Mouse (Mus musculus) CH12.LX (cell line): ENCODE data around the gene Magi2. TPM values are rescaled to one million over a fixed set of nuclear protein-coding genes. Genes with fewer than 3 reads are reported as not detected.

Source experiments
- DNase-seq: peaks from one replicate; pipeline ENCODE4 v3.0.0-alpha.2; 2013; ENCODE audit errors: extremely low read depth
- H3K27ac ChIP-seq: 2 replicates; pipeline ENCODE4 v1.5.1; 2012; ENCODE audit warnings: low read depth, mild to moderate bottlenecking, control low read depth, moderate library complexity; ENCODE audit not compliant: insufficient read depth
- H3K27me3 ChIP-seq: replicated peaks from 2 replicates; pipeline ENCODE3; 2012; ENCODE audit warnings: inconsistent platforms
- H3K36me3 ChIP-seq, 2 experiments: replicated peaks in 1 of 2; 2 replicates each; pipeline versions ENCODE3 to v1.6.1; 2012; ENCODE audit warnings: inconsistent platforms in 1 of 2, low read length in 1 of 2, mild to moderate bottlenecking in 1 of 2, mixed read lengths in 1 of 2, moderate library complexity in 1 of 2; ENCODE audit not compliant: control insufficient read depth in 1 of 2, insufficient read depth in 1 of 2
- H3K4me1 ChIP-seq, 2 experiments: 2 replicates each; pipeline ENCODE4 v1.6.1; 2012; ENCODE audit warnings: inconsistent platforms in 1 of 2, moderate library complexity in 1 of 2; ENCODE audit not compliant: insufficient read depth in 2 of 2, control insufficient read depth in 1 of 2
- H3K4me2 ChIP-seq: 2 replicates; pipeline ENCODE4 v1.6.1; 2012; ENCODE audit warnings: low read depth, mild to moderate bottlenecking, control low read depth; ENCODE audit not compliant: poor library complexity, insufficient read depth, severe bottlenecking
- H3K4me3 ChIP-seq, 3 experiments: fragments of 150-350 bp in 1 of 3; sonication (generic) in 1 of 3; replicated peaks in 1 of 3; 2 replicates each; pipeline versions ENCODE3 to v1.5.1; 2011 to 2012; ENCODE audit warnings: low read depth in 2 of 3, low read length in 2 of 3, mild to moderate bottlenecking in 2 of 3, moderate library complexity in 2 of 3, control low read depth in 1 of 3, improper control_type of control experiment in 1 of 3, inconsistent platforms in 1 of 3, mixed read lengths in 1 of 3; ENCODE audit not compliant: poor library complexity in 1 of 3
- H3K79me2 ChIP-seq: replicated peaks from 2 replicates; pipeline ENCODE4 v1.6.1; 2012; ENCODE audit warnings: mild to moderate bottlenecking, moderate library complexity; ENCODE audit not compliant: control insufficient read depth, poor library complexity, insufficient read depth, severe bottlenecking; ENCODE audit errors: extremely low read depth
- H3K9ac ChIP-seq: 2 replicates; pipeline ENCODE4 v1.6.1; 2012; ENCODE audit warnings: low read depth, mild to moderate bottlenecking, control low read depth, moderate library complexity; ENCODE audit not compliant: insufficient read depth
- H3K9me3 ChIP-seq: replicated peaks from 2 replicates; pipeline ENCODE3; 2012; ENCODE audit warnings: low read length, inconsistent platforms, mixed read lengths
- CHD1 ChIP-seq: IDR thresholded peaks from 2 replicates; pipeline ENCODE4 v1.6.1; 2012; ENCODE audit warnings: low read depth, low read length, improper control_type of control experiment, inconsistent platforms
- CHD2 ChIP-seq: IDR thresholded peaks from 2 replicates; pipeline ENCODE4 v1.6.1; 2011; ENCODE audit warnings: low read length, improper control_type of control experiment
- E2F4 ChIP-seq: IDR thresholded peaks from 2 replicates; pipeline ENCODE4 v1.6.1; 2011; ENCODE audit warnings: low read depth, low read length, improper control_type of control experiment; ENCODE audit not compliant: insufficient replicate concordance
- ELF1 ChIP-seq: IDR thresholded peaks from 2 replicates; pipeline ENCODE4 v1.6.1; 2014; ENCODE audit warnings: low read depth, mild to moderate bottlenecking, inconsistent platforms, low read length, improper control_type of control experiment
- EP300 ChIP-seq: IDR thresholded peaks from 2 replicates; pipeline ENCODE4 v1.6.1; 2011; ENCODE audit warnings: low read length, improper control_type of control experiment
- GABPA ChIP-seq: IDR thresholded peaks from 2 replicates; pipeline ENCODE4 v1.6.1; 2012; ENCODE audit warnings: low read depth, low read length, improper control_type of control experiment, inconsistent platforms; ENCODE audit not compliant: insufficient replicate concordance
- IRF4 ChIP-seq: IDR thresholded peaks from 2 replicates; pipeline ENCODE4 v1.6.1; 2014; ENCODE audit warnings: low read depth, mild to moderate bottlenecking, inconsistent platforms, low read length, improper control_type of control experiment
- JUN ChIP-seq: IDR thresholded peaks from 2 replicates; pipeline ENCODE4 v1.6.1; 2011; ENCODE audit warnings: low read depth, mild to moderate bottlenecking, low read length, improper control_type of control experiment, moderate library complexity; ENCODE audit not compliant: insufficient read depth
- JUND ChIP-seq: conservative IDR thresholded peaks from 2 replicates; pipeline ENCODE4 v1.6.1; 2011; ENCODE audit warnings: low read depth, low read length, improper control_type of control experiment
- KAT2A ChIP-seq: IDR thresholded peaks from 2 replicates; pipeline ENCODE4 v1.6.1; 2012; ENCODE audit warnings: low read length, improper control_type of control experiment, inconsistent platforms; ENCODE audit not compliant: insufficient replicate concordance
- MAFK ChIP-seq: IDR thresholded peaks from 2 replicates; pipeline ENCODE4 v1.6.1; 2011; ENCODE audit warnings: low read length, improper control_type of control experiment; ENCODE audit not compliant: insufficient replicate concordance
- MAX ChIP-seq: IDR thresholded peaks from 2 replicates; pipeline ENCODE4 v1.6.1; 2011; ENCODE audit warnings: low read length, improper control_type of control experiment
- MEF2A ChIP-seq: IDR thresholded peaks from 2 replicates; pipeline ENCODE4 v1.6.1; 2014; ENCODE audit warnings: low read depth, mild to moderate bottlenecking, inconsistent platforms, low read length, improper control_type of control experiment, borderline replicate concordance
- MXI1 ChIP-seq: IDR thresholded peaks from 2 replicates; pipeline ENCODE4 v1.6.1; 2011; ENCODE audit warnings: mild to moderate bottlenecking, low read depth, low read length, improper control_type of control experiment
- MYC ChIP-seq: IDR thresholded peaks from 2 replicates; pipeline ENCODE4 v1.6.1; 2011; ENCODE audit warnings: low read depth, mild to moderate bottlenecking, improper control_type of control experiment, low read length
- NELFE ChIP-seq: IDR thresholded peaks from 2 replicates; pipeline ENCODE4 v1.6.1; 2011; ENCODE audit warnings: low read depth, low read length, improper control_type of control experiment
- PAX5 ChIP-seq: IDR thresholded peaks from 2 replicates; pipeline ENCODE4 v1.6.1; 2012; ENCODE audit warnings: low read length, inconsistent platforms, mixed read lengths
- POLR2A ChIP-seq: IDR thresholded peaks from 2 replicates; pipeline ENCODE4 v1.6.1; 2011; ENCODE audit warnings: low read depth, mild to moderate bottlenecking, improper control_type of control experiment, low read length
- POLR2AphosphoS2 ChIP-seq: IDR thresholded peaks from 2 replicates; pipeline ENCODE4 v1.6.1; 2011; ENCODE audit warnings: low read depth, low read length, improper control_type of control experiment
- RAD21 ChIP-seq: IDR thresholded peaks from 2 replicates; pipeline ENCODE4 v1.6.1; 2011; ENCODE audit warnings: low read depth, mild to moderate bottlenecking, low read length, improper control_type of control experiment, moderate library complexity
- TBP ChIP-seq: conservative IDR thresholded peaks from 2 replicates; pipeline ENCODE4 v1.6.1; 2011; ENCODE audit warnings: low read depth, low read length, improper control_type of control experiment
- UBTF ChIP-seq: IDR thresholded peaks from 2 replicates; pipeline ENCODE4 v1.6.1; 2012; ENCODE audit warnings: low read depth, mild to moderate bottlenecking, inconsistent platforms, low read length, improper control_type of control experiment, moderate library complexity
- USF1 ChIP-seq: IDR thresholded peaks from 2 replicates; pipeline ENCODE4 v1.6.1; 2014; ENCODE audit warnings: low read depth, mild to moderate bottlenecking, inconsistent platforms, low read length, improper control_type of control experiment
- ZMIZ1 ChIP-seq: IDR thresholded peaks from 2 replicates; pipeline ENCODE4 v1.6.1; 2012; ENCODE audit warnings: low read depth, mild to moderate bottlenecking, inconsistent platforms, low read length, improper control_type of control experiment
- ZNF384 ChIP-seq: IDR thresholded peaks from 2 replicates; pipeline ENCODE4 v1.6.1; 2012; ENCODE audit warnings: low read depth, low read length, improper control_type of control experiment, inconsistent platforms
- dilution Hi-C: fragments of 300-500 bp; cut with MboI; formaldehyde crosslinking; loops from 2 replicates; pipeline ENCODE4 v1.14.3; 2020; ENCODE audit warnings: low sequenced_read_pairs; ENCODE audit not compliant: extremely low pct_unique_long_range_greater_than_20kb, extremely low pct_ligation_motif_present
- in situ Hi-C: fragments of 300-500 bp; cut with MboI; formaldehyde crosslinking; loops from 3 replicates; pipeline ENCODE4 v1.14.3; 2019; ENCODE audit warnings: low sequenced_read_pairs, low pct_ligation_motif_present, low pct_unique_long_range_greater_than_20kb, mixed read lengths
- polyA plus RNA-seq: library from polyadenylated mRNA; unstranded; fragments of >175 nt; gene quantifications from 2 replicates; pipeline ENCODE4 v1.2.1, GENCODE M21; 2012; ENCODE audit warnings: low read depth; ENCODE audit not compliant: insufficient read length
- total RNA-seq, 2 experiments: library from RNA; depleted of rRNA; stranded (reverse); fragments of 300-350 nt in 1 of 2; fragments of >200 nt in 1 of 2; gene quantifications; 2 replicates each; pipeline ENCODE4 v1.2.3; 2012 to 2014

The Magi2 gene
- total and polyA plus RNA-seq, 3 experiments = 0.37 to 0.63 (median 0.42) TPM

GRCm38 (mm10) chr5:20226471-20227210 lies 999.8 kb downstream of the Magi2 start:
- dilution Hi-C loops (no loop called here), in situ Hi-C loops (no loop called here)
- Histone ChIP-seq H3K27ac (no peak overlapping the region), H3K4me1 (no peaks in the 10 kb centered on the region), H3K9ac (no peak overlapping the region), H3K4me2 (no peak overlapping the region), H3K9me3 (no peaks in the 10 kb centered on the region)
- no peak for DNase-seq
- TF ChIP-seq MAX (no peak), MXI1 (no peak), USF1 (no peak), MEF2A (no peak), CHD2 (no peak), EP300 (no peak), MYC (no peak), JUN (no peak), POLR2A (no peak), NELFE (no peak), ZNF384 (no peak), RAD21 (no peak), CHD1 (no peak), IRF4 (no peak)
- TF ChIP-seq, all 38 proteins: peak for 0
- Histone ChIP-seq H3K27me3 (no peaks in the 10 kb centered on the region), H3K36me3 (no peaks in the 10 kb centered on the region), H3K4me3 (no peak overlapping the region), H3K79me2 (no peaks in the 10 kb centered on the region)

DNA sequence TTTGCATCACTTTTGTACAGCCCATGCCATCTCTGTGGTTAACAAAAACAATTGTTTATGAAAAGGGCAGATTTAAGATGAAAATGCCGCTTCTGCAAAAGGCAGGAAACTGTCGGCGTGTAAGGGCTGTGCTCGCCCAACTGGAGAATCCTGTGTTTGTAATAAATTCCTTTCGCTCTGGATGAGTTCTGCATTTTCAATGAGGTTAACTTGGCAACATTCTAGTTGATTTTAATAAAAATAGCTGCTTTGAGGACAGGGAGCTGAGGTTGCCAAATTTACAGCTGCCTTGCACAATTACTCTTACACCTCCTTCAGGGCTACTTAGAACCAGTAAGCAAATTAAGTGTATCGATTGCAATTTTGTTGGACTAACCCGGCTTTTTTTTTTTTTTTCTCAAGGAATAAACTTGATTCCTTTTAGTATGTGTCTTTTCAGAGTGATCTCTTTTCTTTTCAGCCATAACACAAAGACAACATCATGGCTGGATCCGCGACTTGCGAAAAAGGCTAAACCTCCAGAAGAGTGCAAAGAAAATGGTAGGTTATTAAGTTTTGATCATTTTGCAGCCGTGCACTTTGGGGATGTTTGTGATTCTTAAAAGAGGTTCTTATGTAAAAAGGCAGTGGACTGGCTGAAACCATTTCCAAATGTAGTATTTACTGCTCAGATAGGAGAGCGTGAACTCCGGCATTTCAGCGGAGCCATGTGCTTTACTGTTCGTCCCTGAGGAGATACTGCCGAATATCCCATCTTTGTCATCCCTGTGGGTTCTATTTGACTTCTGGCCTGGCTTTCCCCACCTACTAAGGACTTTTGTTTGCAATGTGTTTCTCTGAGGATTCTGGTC lies 1001.3 kb downstream of the Magi2 start:
- in situ Hi-C loops (no loop called here), dilution Hi-C loops (no loop called here)
- H3K4me1 ChIP-seq = no peaks in the 10 kb centered on the region
- H3K4me2 ChIP-seq = no peak overlapping the region
- H3K9me3 ChIP-seq = no peaks in the 10 kb centered on the region
- no peak for DNase-seq
- H3K79me2 ChIP-seq = no peaks in the 10 kb centered on the region
- no peak overlapping the region for H3K4me3 ChIP-seq
- TF ChIP-seq ZMIZ1 (no peak), MAX (no peak), MXI1 (no peak), CHD2 (no peak), JUND (no peak), PAX5 (no peak), KAT2A (no peak), TBP (no peak), CHD1 (no peak), UBTF (no peak), MYC (no peak), E2F4 (no peak), MAFK (no peak), POLR2AphosphoS2 (no peak), GABPA (no peak), MEF2A (no peak), ELF1 (no peak)
- no peaks in the 10 kb centered on the region for H3K36me3 ChIP-seq
- H3K27me3 ChIP-seq = no peaks in the 10 kb centered on the region
- H3K9ac ChIP-seq = no peak overlapping the region
- no peak overlapping the region for H3K27ac ChIP-seq
